Mouse (Mus musculus) small intestine, adult 2 months (tissue): ENCODE measurements at regions not wholly inside any gene's neighbourhood (a gene's known extent, or its start where the extent isn't known, plus 50 kb on each side); places are given as distances from the start of the nearest gene placed in this dataset.

ENCODE experiments used
- H3K27ac ChIP-seq: fragments of 200-500 bp; 2 replicates; pipeline ENCODE4 v1.5.1; 2012; ENCODE audit warnings: low read depth, low read length, control low read depth, inconsistent platforms; ENCODE audit not compliant: insufficient read depth
- H3K27me3 ChIP-seq: fragments of 200-500 bp; 2 replicates; pipeline ENCODE4 v1.6.1; 2012; ENCODE audit warnings: mild to moderate bottlenecking, moderate library complexity, low read length, inconsistent platforms; ENCODE audit not compliant: control insufficient read depth, insufficient read depth
- H3K36me3 ChIP-seq: fragments of 200-500 bp; 2 replicates; pipeline ENCODE4 v1.6.1; 2012; ENCODE audit warnings: mild to moderate bottlenecking, low read length, control low read depth, inconsistent platforms; ENCODE audit not compliant: control insufficient read depth, insufficient read depth
- H3K4me1 ChIP-seq: fragments of 200-500 bp; 2 replicates; pipeline ENCODE4 v1.6.1; 2012; ENCODE audit warnings: low read length, inconsistent platforms, mixed read lengths; ENCODE audit not compliant: control insufficient read depth, insufficient read depth, insufficient read length
- H3K4me3 ChIP-seq: fragments of 200-500 bp; 2 replicates; pipeline ENCODE4 v1.5.1; 2012; ENCODE audit warnings: low read depth, mild to moderate bottlenecking, control low read depth, inconsistent platforms, low read length, moderate library complexity
- CTCF ChIP-seq: fragments of 200-500 bp; IDR thresholded peaks from 2 replicates; pipeline ENCODE4 v1.5.1; 2012; ENCODE audit warnings: low read depth, mild to moderate bottlenecking, control low read depth, inconsistent platforms, low read length, moderate library complexity, mixed read lengths; ENCODE audit not compliant: insufficient replicate concordance, insufficient read length; ENCODE audit errors: extremely low read depth
- POLR2A ChIP-seq: fragments of 200-500 bp; IDR thresholded peaks from 2 replicates; pipeline ENCODE4 v1.6.1; 2012; ENCODE audit warnings: low read depth, mild to moderate bottlenecking, control low read depth, inconsistent platforms, low read length, moderate library complexity
- WGBS: fragments of 180-500 bp; shearing (Covaris S2); methylation state at CpG from one replicate; pipeline ENCODE4 v1.1.7; 2018; 5-methylcytosine and 5-hydroxymethylcytosine counted together

DNA sequence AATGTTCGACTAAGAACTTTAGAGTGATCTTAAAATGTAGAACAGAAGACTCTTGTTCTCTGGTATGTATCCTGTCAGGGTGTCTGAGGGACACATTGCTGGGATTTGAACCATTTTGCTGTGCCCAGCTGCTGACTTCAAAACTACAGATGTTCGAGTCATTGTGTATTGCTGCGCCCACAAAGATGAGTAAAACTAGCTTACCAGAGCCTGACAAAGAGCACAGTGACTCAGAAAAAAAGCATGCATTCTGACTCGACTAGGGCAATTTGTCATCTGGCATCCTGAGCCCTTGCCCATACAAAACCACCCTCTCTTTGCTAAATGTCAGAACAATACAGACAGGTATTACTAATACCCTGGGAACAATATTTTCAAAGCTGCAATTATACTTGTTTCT, 438.6 kb upstream of the Tenm3 start:
- no peaks in the 10 kb centered on the region for H3K36me3 ChIP-seq
- H3K27ac ChIP-seq: no peak overlapping the region
- TF ChIP-seq CTCF (no peak), POLR2A (no peak)
- WGBS: 66% methylated on average over 4 of the region's 4 CpGs
- no peaks in the 10 kb centered on the region for H3K4me1 ChIP-seq
- H3K4me3 ChIP-seq: no peak overlapping the region
- H3K27me3 ChIP-seq: no peaks in the 10 kb centered on the region

DNA sequence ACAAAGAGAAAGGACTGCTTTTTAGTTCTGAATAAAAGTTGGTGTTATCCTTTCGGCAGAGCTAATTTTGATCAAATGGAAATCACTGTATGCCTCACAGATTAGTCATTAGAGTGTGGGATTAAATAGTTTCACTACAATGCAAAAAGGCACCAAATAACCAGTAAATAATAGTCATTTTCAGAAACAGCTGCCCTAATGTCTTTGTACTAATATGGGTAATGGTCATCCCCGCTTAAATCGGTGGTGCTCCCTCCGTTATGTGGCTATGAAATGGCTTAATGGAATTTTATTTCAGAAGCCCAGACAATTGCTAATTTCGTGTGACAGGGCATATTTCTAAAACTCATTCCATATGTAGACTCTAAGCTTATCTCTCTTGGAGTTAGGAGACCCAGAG, 437.5 kb upstream of the Tenm3 start:
- TF ChIP-seq CTCF: no peak
- TF ChIP-seq POLR2A: no peak
- Histone ChIP-seq H3K27me3 (no peaks in the 10 kb centered on the region), H3K27ac (no peak overlapping the region), H3K36me3 (no peaks in the 10 kb centered on the region), H3K4me1 (no peaks in the 10 kb centered on the region), H3K4me3 (no peak overlapping the region)
- WGBS: 80% methylated on average over 5 of the region's 5 CpGs

DNA sequence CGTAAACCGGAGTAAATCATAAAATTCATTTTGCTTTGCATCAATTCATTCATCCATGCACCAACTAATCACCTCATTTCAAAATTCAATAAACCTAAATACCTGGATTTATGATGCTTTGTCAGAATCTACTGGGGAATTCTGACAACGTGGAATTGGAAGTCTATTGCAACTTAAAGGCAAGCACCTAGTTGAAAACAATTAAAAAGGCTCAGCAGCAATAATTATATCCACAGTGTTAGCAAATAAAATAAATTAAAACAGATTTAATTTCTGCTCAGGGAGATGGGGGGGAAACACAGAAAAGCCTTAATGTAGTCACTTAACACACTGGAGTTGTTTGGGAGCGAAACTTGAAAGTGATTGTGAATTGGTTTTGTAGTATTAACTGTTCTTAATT, 430.3 kb upstream of the Tenm3 start:
- Histone ChIP-seq H3K27me3 (no peaks in the 10 kb centered on the region), H3K27ac (no peak overlapping the region), H3K36me3 (no peaks in the 10 kb centered on the region), H3K4me1 (no peaks in the 10 kb centered on the region), H3K4me3 (no peak overlapping the region)
- 89% methylated on average over 4 of the region's 4 CpGs for WGBS
- TF ChIP-seq POLR2A (no peak), CTCF (no peak)

DNA sequence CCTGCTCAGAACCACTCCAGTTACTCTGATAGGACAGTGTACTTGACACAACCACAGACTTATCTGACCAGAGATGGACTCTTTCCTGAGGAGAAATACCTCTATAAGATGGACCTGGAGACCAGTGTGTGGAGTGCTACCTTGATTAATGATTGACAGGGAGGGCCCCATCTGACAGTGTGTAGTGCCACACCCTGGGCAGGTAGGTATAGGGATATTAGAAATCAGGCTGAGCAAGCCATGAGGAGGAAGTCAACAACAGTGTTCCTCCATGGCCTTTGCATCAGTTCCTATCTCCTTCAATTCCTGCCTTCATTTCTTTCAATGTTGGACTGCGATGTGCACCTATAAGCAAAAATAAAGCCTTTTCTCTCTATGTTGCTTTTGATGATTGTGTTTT, 429.4 kb upstream of the Tenm3 start:
- H3K27ac ChIP-seq: no peak overlapping the region
- H3K27me3 ChIP-seq: no peaks in the 10 kb centered on the region
- WGBS: 92% methylated on average over 1 of the region's 1 CpGs
- no peaks in the 10 kb centered on the region for H3K4me1 ChIP-seq
- no peak overlapping the region for H3K4me3 ChIP-seq
- TF ChIP-seq CTCF (no peak), POLR2A (no peak)
- H3K36me3 ChIP-seq: no peaks in the 10 kb centered on the region

DNA sequence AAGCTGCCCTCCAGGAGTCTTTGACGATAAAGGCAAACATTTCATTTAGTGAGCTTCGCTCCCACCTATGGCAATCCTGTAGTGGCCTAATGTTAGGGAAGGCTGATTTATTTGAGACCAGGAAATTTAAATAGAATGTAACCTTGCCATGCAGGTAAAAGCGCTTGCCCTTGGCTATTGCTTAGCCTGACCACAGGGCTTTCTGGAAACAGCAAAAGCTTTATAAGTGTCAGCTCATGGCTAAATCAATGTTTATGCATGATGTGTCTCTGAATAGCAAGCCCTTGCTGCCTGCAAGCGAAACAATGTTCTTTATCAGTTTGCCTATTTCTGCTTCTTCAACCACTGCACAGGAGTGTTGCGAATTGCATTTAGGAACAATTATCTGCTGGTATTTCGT, 419.7 kb upstream of the Tenm3 start:
- H3K27ac ChIP-seq: no peak overlapping the region
- no peak overlapping the region for H3K4me3 ChIP-seq
- no peaks in the 10 kb centered on the region for H3K4me1 ChIP-seq
- 82% methylated on average over 6 of the region's 6 CpGs for WGBS
- H3K36me3 ChIP-seq: no peaks in the 10 kb centered on the region
- no peaks in the 10 kb centered on the region for H3K27me3 ChIP-seq
- TF ChIP-seq CTCF: no peak
- no peak for TF ChIP-seq POLR2A

DNA sequence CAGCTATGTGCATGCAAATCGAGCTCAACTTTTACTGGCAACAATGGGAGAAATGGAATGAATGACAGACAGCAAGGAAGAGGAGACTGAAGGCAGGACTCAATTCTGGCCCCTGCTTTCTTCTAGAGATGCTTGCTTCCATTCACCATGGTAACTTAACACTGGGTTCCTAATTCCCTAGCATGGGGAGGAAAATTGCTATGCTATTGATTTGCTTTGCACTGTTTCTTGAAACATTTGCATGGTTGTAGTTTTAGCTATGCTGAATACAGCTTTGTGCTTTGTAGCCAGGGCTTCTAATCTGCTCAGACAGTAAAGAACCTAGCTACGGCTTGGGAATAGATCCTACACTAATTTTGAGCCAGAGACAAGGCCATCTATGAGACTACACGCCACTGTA, 419.0 kb upstream of the Tenm3 start:
- WGBS: 75% methylated on average over 3 of the region's 3 CpGs
- Histone ChIP-seq H3K4me1 (no peaks in the 10 kb centered on the region), H3K4me3 (no peak overlapping the region), H3K27ac (no peak overlapping the region), H3K27me3 (no peaks in the 10 kb centered on the region), H3K36me3 (no peaks in the 10 kb centered on the region)
- TF ChIP-seq POLR2A: no peak

DNA sequence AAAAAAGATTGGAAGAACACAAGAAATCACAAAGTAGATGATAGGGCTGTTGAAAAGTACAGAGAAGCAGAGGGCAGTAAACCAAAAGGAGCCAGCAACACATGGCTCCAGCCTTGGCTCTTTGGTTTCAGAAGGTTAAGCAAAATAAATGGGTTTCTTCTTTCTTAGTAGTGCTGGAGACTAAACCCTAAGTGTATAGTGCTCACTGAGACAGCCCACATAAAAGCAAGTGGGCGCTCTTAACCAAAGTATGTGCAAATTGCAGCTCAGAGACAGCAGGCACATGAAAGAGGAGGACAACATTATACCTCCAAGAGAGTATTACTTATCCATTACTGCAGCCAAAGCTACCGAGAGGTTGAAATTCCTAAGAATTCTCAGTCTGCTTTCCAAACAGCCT, 412.2 kb upstream of the Tenm3 start:
- no peak for TF ChIP-seq POLR2A
- TF ChIP-seq CTCF: no peak
- Histone ChIP-seq H3K27me3 (no peaks in the 10 kb centered on the region), H3K27ac (no peak overlapping the region), H3K4me1 (no peaks in the 10 kb centered on the region), H3K4me3 (no peak overlapping the region), H3K36me3 (no peaks in the 10 kb centered on the region)
- 80% methylated on average over 2 of the region's 2 CpGs for WGBS

DNA sequence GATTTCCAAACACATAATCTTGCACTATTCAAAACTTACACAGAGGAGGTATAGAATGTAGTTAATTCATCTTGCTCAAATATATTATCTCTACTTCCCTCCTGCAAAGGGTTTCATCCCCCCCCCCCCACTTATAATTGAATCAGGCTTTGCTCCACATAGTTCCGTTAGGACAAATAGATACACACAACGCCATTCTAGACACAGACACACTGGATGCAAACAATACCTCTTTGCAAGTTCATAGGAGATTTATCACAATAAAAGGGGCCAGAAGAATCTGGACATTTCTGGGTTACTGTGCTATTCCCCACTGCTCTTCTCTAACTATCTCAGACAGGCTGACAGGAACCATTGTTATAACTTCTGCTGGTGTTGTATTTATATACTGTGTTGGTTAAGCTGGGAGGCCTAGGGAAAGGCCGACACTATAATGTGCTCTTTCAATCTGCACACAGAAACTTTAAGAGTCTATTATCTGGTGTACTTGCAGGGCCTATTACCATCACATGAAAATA, 410.6 kb upstream of the Tenm3 start:
- no peaks in the 10 kb centered on the region for H3K27me3 ChIP-seq

More for the DNA sequence above, 410.6 kb upstream of the Tenm3 start:
- 86% methylated on average over 3 of the region's 3 CpGs for WGBS
- no peak overlapping the region for H3K4me3 ChIP-seq
- H3K36me3 ChIP-seq: no peaks in the 10 kb centered on the region
- H3K4me1 ChIP-seq: no peaks in the 10 kb centered on the region
- H3K27ac ChIP-seq: no peak overlapping the region
- TF ChIP-seq CTCF (no peak), POLR2A (no peak)
